Mouse (Mus musculus): Measurements from ENCODE around the gene 1110008P14Rik. TPM values are rescaled to one million over a fixed set of nuclear protein-coding genes. Genes with fewer than 3 reads are reported as not detected.

1110008P14Rik gene
- total and polyA plus RNA-seq, 3 experiments, result 24.3 to 32.4 (median 27.8) TPM

DNA sequence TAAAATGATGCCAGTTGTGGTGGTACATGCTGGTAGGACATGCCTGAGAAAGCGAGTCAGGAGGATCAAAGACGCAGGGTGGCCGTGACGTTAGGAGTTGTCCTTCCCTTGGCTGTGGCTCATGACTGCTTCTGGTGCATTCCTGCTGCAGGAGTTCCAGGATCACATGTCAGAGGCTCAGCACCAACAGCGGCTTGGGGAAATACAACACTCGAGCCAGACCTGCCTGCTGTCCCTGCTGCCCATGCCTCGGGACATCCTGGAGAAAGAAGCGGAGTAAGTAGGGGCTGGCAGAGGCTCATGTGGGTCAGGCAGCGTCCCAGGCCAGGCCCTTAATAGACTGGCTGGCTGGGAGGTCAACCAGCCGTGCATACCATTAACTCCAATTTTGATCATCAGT is 7.5 kb downstream of the 1110008P14Rik start:
- H3K36me3 ChIP-seq (replicated peaks in 1 of 2; ENCODE audit: control insufficient read depth in 1 of 2, insufficient read depth in 1 of 2, low read length in 1 of 2), result peaks cover 83 to 91% of the 10 kb centered on the region in 2 experiments
- dilution Hi-C loops (cut with MboI; ENCODE audit: extremely low pct_ligation_motif_present, extremely low pct_unique_long_range_greater_than_20kb, low sequenced_read_pairs), result no loop called here

DNA sequence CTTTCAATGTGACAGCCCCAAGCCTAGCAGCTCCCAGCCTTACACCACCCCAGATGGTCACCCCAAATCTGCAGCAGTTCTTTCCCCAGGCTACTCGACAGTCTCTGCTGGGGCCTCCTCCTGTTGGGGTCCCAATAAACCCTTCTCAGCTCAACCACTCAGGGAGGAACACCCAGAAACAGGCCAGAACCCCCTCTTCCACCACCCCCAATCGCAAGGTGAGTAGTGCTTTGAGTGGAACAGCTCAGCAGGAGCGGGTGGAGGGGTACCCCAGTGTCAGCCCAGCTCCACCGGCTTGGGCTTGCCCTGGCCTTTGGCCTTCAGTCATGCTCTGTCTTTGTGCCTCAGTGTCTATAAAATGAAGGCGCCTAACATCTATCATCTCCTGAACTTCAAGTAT is 14.4 kb downstream of the 1110008P14Rik start:
- no peaks in the 10 kb centered on the region for H3K9me3 ChIP-seq (replicated peaks; ENCODE audit: low read length)
- H3K36me3 ChIP-seq (replicated peaks in 1 of 2; ENCODE audit: control insufficient read depth in 1 of 2, insufficient read depth in 1 of 2, low read length in 1 of 2), result peaks cover 38 to 71% of the 10 kb centered on the region in 2 experiments
- H3K4me3 ChIP-seq (replicated peaks in 1 of 3; ENCODE audit: low read depth in 2 of 3, low read length in 2 of 3, poor library complexity in 1 of 3), result no peak overlapping the region
- in situ Hi-C loops (cut with MboI; ENCODE audit: low pct_ligation_motif_present, low pct_unique_long_range_greater_than_20kb, low sequenced_read_pairs), result no loop called here
- H3K4me2 ChIP-seq (ENCODE audit: insufficient read depth, low read depth, poor library complexity, severe bottlenecking), result no peak overlapping the region
- no peak for TF ChIP-seq RAD21 (IDR thresholded peaks at IDR 0.05; ENCODE audit: low read depth, low read length)
- no peak for TF ChIP-seq HCFC1 (IDR thresholded peaks at IDR 0.05; ENCODE audit: low read depth, low read length)
- no peak for TF ChIP-seq MXI1 (IDR thresholded peaks at IDR 0.05; ENCODE audit: low read depth, low read length)
- DNase-seq (ENCODE audit: extremely low read depth), result no peak
- no peak overlapping the region for H3K9ac ChIP-seq (ENCODE audit: insufficient read depth, low read depth)
- dilution Hi-C loops (cut with MboI; ENCODE audit: extremely low pct_ligation_motif_present, extremely low pct_unique_long_range_greater_than_20kb, low sequenced_read_pairs), result no loop called here
- no peak overlapping the region for H3K27ac ChIP-seq (ENCODE audit: insufficient read depth, low read depth)
- no peaks in the 10 kb centered on the region for H3K79me2 ChIP-seq (replicated peaks; ENCODE audit: control insufficient read depth, extremely low read depth, insufficient read depth, poor library complexity, severe bottlenecking)
- peaks cover 0 to 9% of the 10 kb centered on the region in 2 experiments; a peak in 2 of 4 replicates for H3K4me1 ChIP-seq (ENCODE audit: control insufficient read depth in 1 of 2, insufficient read depth in 2 of 2)
- no peaks in the 10 kb centered on the region for H3K27me3 ChIP-seq (replicated peaks)

More for the DNA sequence above, 7.5 kb downstream of the 1110008P14Rik start:
- Histone ChIP-seq H3K79me2 (replicated peaks; ENCODE audit: control insufficient read depth, extremely low read depth, insufficient read depth, poor library complexity, severe bottlenecking) (no peaks in the 10 kb centered on the region), H3K4me2 (ENCODE audit: insufficient read depth, low read depth, poor library complexity, severe bottlenecking) (no peak overlapping the region), H3K9me3 (replicated peaks; ENCODE audit: low read length) (no peaks in the 10 kb centered on the region), H3K27me3 (replicated peaks) (no peaks in the 10 kb centered on the region), H3K9ac (ENCODE audit: insufficient read depth, low read depth) (no peak overlapping the region), H3K4me3 (replicated peaks in 1 of 3; ENCODE audit: low read depth in 2 of 3, low read length in 2 of 3, poor library complexity in 1 of 3) (no peak overlapping the region), H3K4me1 (ENCODE audit: control insufficient read depth in 1 of 2, insufficient read depth in 2 of 2) (no peaks in the 10 kb centered on the region), H3K27ac (ENCODE audit: insufficient read depth, low read depth) (no peak overlapping the region)
- TF ChIP-seq CHD2 (IDR thresholded peaks at IDR 0.05; ENCODE audit: low read length), result no peak
- TF ChIP-seq ELF1 (IDR thresholded peaks at IDR 0.05; ENCODE audit: low read depth, low read length), result no peak
- no peak for TF ChIP-seq MAFK (IDR thresholded peaks at IDR 0.05; ENCODE audit: insufficient replicate concordance, low read length)
- no peak for TF ChIP-seq ETS1 (conservative IDR thresholded peaks at IDR 0.05; ENCODE audit: low read depth, low read length)
- no peak for DNase-seq (ENCODE audit: extremely low read depth)
- in situ Hi-C loops (cut with MboI; ENCODE audit: low pct_ligation_motif_present, low pct_unique_long_range_greater_than_20kb, low sequenced_read_pairs), result no loop called here

DNA sequence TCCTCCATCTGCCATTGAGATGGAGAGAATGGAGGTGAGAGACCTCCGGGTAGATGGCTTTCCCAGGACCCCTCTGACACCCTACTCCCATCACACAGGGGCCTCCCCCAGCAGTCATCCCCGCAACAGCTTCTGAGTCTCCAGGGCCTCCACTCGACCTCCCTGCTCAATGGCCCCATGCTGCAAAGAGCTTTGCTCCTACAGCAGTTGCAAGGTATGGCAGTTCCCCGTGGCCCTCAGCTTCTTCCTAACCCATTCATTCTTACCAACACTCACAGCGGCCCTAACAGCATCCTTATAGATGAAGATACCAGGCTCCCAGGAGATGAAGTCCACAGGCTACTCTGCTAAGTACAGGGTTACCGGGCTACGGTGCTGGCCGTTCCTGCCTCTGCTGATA is 17.6 kb downstream of the 1110008P14Rik start:
- H3K9ac ChIP-seq (ENCODE audit: insufficient read depth, low read depth), result no peak overlapping the region
- H3K36me3 ChIP-seq (replicated peaks in 1 of 2; ENCODE audit: control insufficient read depth in 1 of 2, insufficient read depth in 1 of 2, low read length in 1 of 2), result peaks cover 12 to 40% of the 10 kb centered on the region in 2 experiments
- no peak for TF ChIP-seq ZKSCAN1 (IDR thresholded peaks at IDR 0.05; ENCODE audit: borderline replicate concordance, low read depth, low read length)
- no peak for TF ChIP-seq JUND (conservative IDR thresholded peaks at IDR 0.05; ENCODE audit: low read depth, low read length)
- TF ChIP-seq MYC (IDR thresholded peaks at IDR 0.05; ENCODE audit: low read depth, low read length), result no peak
- TF ChIP-seq CHD2 (IDR thresholded peaks at IDR 0.05; ENCODE audit: low read length), result no peak
- TF ChIP-seq CHD1 (IDR thresholded peaks at IDR 0.05; ENCODE audit: low read depth, low read length), result no peak
- no peak for TF ChIP-seq USF1 (IDR thresholded peaks at IDR 0.05; ENCODE audit: low read depth, low read length)
- no peak for TF ChIP-seq IRF4 (IDR thresholded peaks at IDR 0.05; ENCODE audit: low read depth, low read length)
- no peak for TF ChIP-seq POLR2A (IDR thresholded peaks at IDR 0.05; ENCODE audit: low read depth, low read length)
- TF ChIP-seq UBTF (IDR thresholded peaks at IDR 0.05; ENCODE audit: low read depth, low read length), result no peak
- TF ChIP-seq BHLHE40 (IDR thresholded peaks at IDR 0.05; ENCODE audit: low read depth, low read length), result no peak
- DNase-seq (ENCODE audit: extremely low read depth), result no peak
- H3K79me2 ChIP-seq (replicated peaks; ENCODE audit: control insufficient read depth, extremely low read depth, insufficient read depth, poor library complexity, severe bottlenecking), result no peaks in the 10 kb centered on the region
- H3K4me3 ChIP-seq (replicated peaks in 1 of 3; ENCODE audit: low read depth in 2 of 3, low read length in 2 of 3, poor library complexity in 1 of 3), result no peak overlapping the region
- H3K27me3 ChIP-seq (replicated peaks), result peaks cover 19% of the 10 kb centered on the region
- H3K9me3 ChIP-seq (replicated peaks; ENCODE audit: low read length), result no peaks in the 10 kb centered on the region
- no peak overlapping the region for H3K27ac ChIP-seq (ENCODE audit: insufficient read depth, low read depth)
- dilution Hi-C loops (cut with MboI; ENCODE audit: extremely low pct_ligation_motif_present, extremely low pct_unique_long_range_greater_than_20kb, low sequenced_read_pairs) (no loop called here), in situ Hi-C loops (cut with MboI; ENCODE audit: low pct_ligation_motif_present, low pct_unique_long_range_greater_than_20kb, low sequenced_read_pairs) (no loop called here)
- H3K4me1 ChIP-seq (ENCODE audit: control insufficient read depth in 1 of 2, insufficient read depth in 2 of 2), result peaks cover 0 to 9% of the 10 kb centered on the region in 2 experiments; a peak in 2 of 4 replicates
- H3K4me2 ChIP-seq (ENCODE audit: insufficient read depth, low read depth, poor library complexity, severe bottlenecking), result no peak overlapping the region

Measured in CH12.LX (cell line).